In genomic region chr6:83914183-83914719, GRCm38 (mm10) we compare ENCODE assay signal across 8 mouse cellular contexts. TPM values are rescaled to one million over a fixed set of nuclear protein-coding genes. Genes with fewer than 3 reads are reported as not detected.
A peak's percentile ranks its signal among the peaks of the same experiment; 100 is the strongest.
DNase-seq lines count a peak whose midpoint lies in the region; ATAC-seq lines count a peak whose summit lies in the region.

No protein-coding gene starts in this region.

- DNase-seq in adrenal gland, adult (ENCODE audit: inconsistent age in 2 of 2, low spot score in 1 of 2): peak; percentile 98 to 100
- DNase-seq in embryo, embryonic 10.5 days (ENCODE audit: low spot score): peak; percentile 99
- DNase-seq in gastrocnemius, postnatal 14 days: peak; percentile 98
- DNase-seq in left cerebral cortex, postnatal 10 days (ENCODE audit: extremely low spot score in 1 of 2, low spot score in 2 of 2): peak; percentile 96 to 98
- peak; percentile 97 for DNase-seq in right cerebral cortex, postnatal 25 days
- DNase-seq in urinary bladder, postnatal 4 days (ENCODE audit: low spot score in 2 of 2): peak; percentile 94 to 99

- peak; percentile 88 for ATAC-seq in inflammation-experienced regulatory T-cells, adult 6 months
- peak; percentile 100 for ATAC-seq in megakaryocyte-erythroid progenitor cell, adult 5-6 weeks (replicated peaks; ENCODE audit: low FRiP score, low TSS enrichment, poor library complexity, severe bottlenecking)

- intact Hi-C loops in gastrocnemius, postnatal 14 days (cut with DNase I; ENCODE audit: low total_unique reads): loop anchor here (5.0 kb wide), 1 partner anchor 37 kb away; no protein-coding TSS in a partner anchor
- intact Hi-C loops in left cerebral cortex, postnatal 10 days (cut with DNase I): no loop called here

RNA-seq across cellular contexts. Expression of gene Zfp638, which starts 47.3 kb away (rescaled TPM):
- 10 to 100 TPM; 31.3 to 37.2 TPM for total RNA-seq in gastrocnemius, postnatal 14 days (2021)
- 100 to 1,000 TPM in 2 of 3 experiments, 10 to 100 TPM in 1; 90.8 to 175 (median 132) TPM for polyA plus RNA-seq in inflammation-experienced regulatory T-cells, adult 6 months (2017; shearing (Covaris generic))
- total RNA-seq in left cerebral cortex, postnatal 10 days (2021): 100 to 1,000 TPM; 120 to 121 TPM
- 104 and 139 TPM in 2 replicates for total RNA-seq in megakaryocyte-erythroid progenitor cell, adult 5-6 weeks (2014; fragmentation: Nextera tagmentation)
- 158 and 188 TPM in 2 replicates for total RNA-seq in megakaryocyte-erythroid progenitor cell, adult 5-6 weeks (2017)

Comparison
In these comparisons a context has a peak if more than half of its experiments do, and no peak if none do; other contexts are left out.
1. Peak in every context shown above with its lines: DNase-seq and ATAC-seq.